Mouse (Mus musculus) heart, adult 2 months (tissue): Measurements from ENCODE around the gene Ralgps1. TPM values are rescaled to one million over a fixed set of nuclear protein-coding genes. Genes with fewer than 3 reads are reported as not detected.

Source experiments
- DNase-seq, 2 experiments: peaks; one replicate each; pipeline ENCODE4 v3.0.0; 2021
- H3K27ac ChIP-seq: fragments of 200-600 bp; 2 replicates; pipeline ENCODE4 v1.8.1; 2022
- H3K27me3 ChIP-seq: fragments of 200-500 bp; 2 replicates; pipeline ENCODE4 v1.6.1; 2012; ENCODE audit warnings: mild to moderate bottlenecking, low read length, inconsistent platforms, mixed read lengths; ENCODE audit not compliant: control insufficient read depth, insufficient read depth
- H3K36me3 ChIP-seq: fragments of 200-500 bp; 2 replicates; pipeline ENCODE4 v1.6.1; 2012; ENCODE audit warnings: low read length, inconsistent platforms; ENCODE audit not compliant: control insufficient read depth, insufficient read depth
- H3K4me1 ChIP-seq: fragments of 200-500 bp; 2 replicates; pipeline ENCODE4 v1.6.1; 2011; ENCODE audit warnings: low read length; ENCODE audit not compliant: control insufficient read depth, insufficient read depth
- H3K4me3 ChIP-seq: fragments of 200-600 bp; 2 replicates; pipeline ENCODE4 v1.8.1; 2022
- H3K79me2 ChIP-seq: fragments of 200-500 bp; replicated peaks from 2 replicates; pipeline ENCODE4 v1.6.1; 2012; ENCODE audit warnings: mild to moderate bottlenecking, inconsistent platforms, low read length, moderate library complexity, mixed read lengths; ENCODE audit not compliant: control insufficient read depth, insufficient read depth
- H3K9ac ChIP-seq: fragments of 200-500 bp; 2 replicates; pipeline ENCODE4 v1.6.1; 2012; ENCODE audit warnings: low read depth, mild to moderate bottlenecking, control low read depth, inconsistent platforms, low read length, mixed read lengths
- CTCF ChIP-seq: fragments of 200-600 bp; IDR thresholded peaks from 2 replicates; pipeline ENCODE4 v1.8.1; 2022; ENCODE audit warnings: antibody characterized with exemption, mild to moderate bottlenecking, moderate library complexity
- EP300 ChIP-seq: fragments of 200-500 bp; IDR thresholded peaks from 2 replicates; pipeline ENCODE4 v1.6.1; 2011; ENCODE audit warnings: low read depth, low read length, control low read depth; ENCODE audit not compliant: insufficient read depth
- POLR2A ChIP-seq: fragments of 200-500 bp; IDR thresholded peaks from 2 replicates; pipeline ENCODE4 v1.6.1; 2011; ENCODE audit warnings: mild to moderate bottlenecking, low read depth, low read length, control low read depth; ENCODE audit not compliant: insufficient read depth
- WGBS: fragments of 180-500 bp; shearing (Covaris S2); methylation state at CpG from one replicate; pipeline ENCODE4 v1.1.7; 2018; 5-methylcytosine and 5-hydroxymethylcytosine counted together
- intact Hi-C: fragments of 180-260 bp; cut with DNase I; formaldehyde crosslinking; loops from one replicate; pipeline ENCODE4 v1.15.1; 2025
- polyA plus RNA-seq: library from polyadenylated mRNA; depleted of rRNA; stranded (reverse); fragments of >200 nt; gene quantifications from 2 replicates; pipeline ENCODE4 v1.2.3, GENCODE M21; 2012
- total RNA-seq, 2 experiments: library from RNA; stranded (reverse); gene quantifications; 2 replicates each; pipeline ENCODE4 v1.2.3; 2021

Ralgps1 gene
- total and polyA plus RNA-seq, 3 experiments: 3.8 to 5.3 (median 4.9) TPM

DNA sequence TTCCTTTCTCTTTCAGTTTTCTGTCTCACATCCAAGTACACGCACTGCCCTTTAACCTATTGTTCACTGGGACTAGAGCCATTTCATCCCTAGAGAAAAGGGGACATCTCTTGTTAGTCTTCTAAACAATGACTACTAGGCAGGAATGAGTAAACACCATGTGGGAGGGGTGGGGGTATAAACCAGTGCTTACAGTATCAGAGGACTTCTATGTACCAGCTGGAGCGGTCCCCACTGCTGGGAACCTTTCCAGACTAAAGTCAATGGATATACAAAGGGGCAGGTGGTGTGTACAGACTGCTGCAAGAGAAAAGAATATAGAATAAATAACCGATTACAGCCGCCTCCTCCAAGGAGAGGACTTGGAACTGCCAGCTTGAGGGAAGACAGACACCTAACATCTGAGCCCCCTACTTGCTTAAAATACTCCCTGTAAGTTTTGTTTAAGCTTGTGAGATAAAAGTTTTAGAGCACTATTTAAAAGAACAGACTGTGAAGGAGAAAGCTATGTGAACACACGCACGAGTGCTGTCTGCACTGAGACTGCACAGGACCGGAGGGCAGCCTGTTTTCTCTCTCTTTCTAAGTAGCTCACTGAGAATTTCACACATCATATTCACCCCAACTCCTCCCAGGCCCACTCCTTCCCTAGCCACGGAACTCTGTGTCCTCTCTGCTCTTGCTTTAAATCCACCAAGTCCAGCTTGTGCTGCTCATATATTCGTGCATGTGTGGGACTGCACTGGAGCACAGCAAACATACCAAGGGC is 5.4 kb downstream of the Ralgps1 start:
- no peaks in the 10 kb centered on the region for H3K27me3 ChIP-seq
- H3K36me3 ChIP-seq: no peaks in the 10 kb centered on the region
- peak in 1 of 2 experiments; percentile 31 for DNase-seq
- no peak overlapping the region for H3K4me3 ChIP-seq
- H3K9ac ChIP-seq: no peak overlapping the region
- H3K4me1 ChIP-seq: peaks cover 2% of the 10 kb centered on the region
- intact Hi-C loops: no loop called here
- no peaks in the 10 kb centered on the region; the same call in 1 of the 2 replicates for H3K79me2 ChIP-seq
- H3K27ac ChIP-seq: peak overlapping the region; percentile 41
- TF ChIP-seq CTCF (no peak), EP300 (no peak), POLR2A (no peak)
- whole genome bisulfite sequencing: 63% methylated on average over 9 of the region's 9 CpGs

DNA sequence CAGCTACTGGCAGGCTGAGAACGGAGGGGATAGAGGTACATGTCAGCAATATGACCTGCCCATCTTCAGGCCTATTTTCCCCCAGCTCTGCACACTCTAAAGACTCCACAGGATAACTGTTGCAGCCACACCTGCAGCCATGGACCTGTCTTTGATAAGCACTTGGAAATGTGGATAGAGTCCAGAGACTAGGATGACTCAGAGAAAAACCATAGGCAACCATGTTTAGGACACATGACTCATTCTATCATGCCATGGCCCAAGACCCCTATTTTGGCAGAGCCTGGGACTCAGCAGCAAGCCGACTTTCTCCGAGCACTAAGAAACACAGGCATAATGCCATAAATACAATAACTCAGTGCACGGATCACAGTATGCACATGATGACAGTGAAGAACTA is 6.6 kb downstream of the Ralgps1 start:
- H3K27ac ChIP-seq: no peak overlapping the region
- H3K4me1 ChIP-seq: peaks cover 2% of the 10 kb centered on the region
- intact Hi-C loops: no loop called here
- DNase-seq: no peak
- TF ChIP-seq EP300: no peak
- TF ChIP-seq POLR2A: no peak
- TF ChIP-seq CTCF: no peak
- WGBS: 89% methylated on average over 4 of the region's 4 CpGs
- no peak overlapping the region for H3K9ac ChIP-seq
- no peaks in the 10 kb centered on the region; the same call in 1 of the 2 replicates for H3K79me2 ChIP-seq
- no peak overlapping the region for H3K4me3 ChIP-seq
- H3K27me3 ChIP-seq: no peaks in the 10 kb centered on the region
- no peaks in the 10 kb centered on the region for H3K36me3 ChIP-seq

GRCm38 (mm10) chr2:33363890-33364289 is 7.4 kb downstream of the Ralgps1 start:
- no peaks in the 10 kb centered on the region for H3K36me3 ChIP-seq
- no peak overlapping the region for H3K9ac ChIP-seq
- no peak overlapping the region for H3K4me3 ChIP-seq
- no peaks in the 10 kb centered on the region for H3K79me2 ChIP-seq
- no peaks in the 10 kb centered on the region for H3K27me3 ChIP-seq
- intact Hi-C loops: no loop called here
- no peak overlapping the region for H3K27ac ChIP-seq
- TF ChIP-seq CTCF: no peak
- TF ChIP-seq EP300: no peak
- no peak for TF ChIP-seq POLR2A
- peaks cover 2% of the 10 kb centered on the region for H3K4me1 ChIP-seq
- 89% methylated on average over 4 of the region's 4 CpGs for WGBS
- no peak for DNase-seq

GRCm38 (mm10) chr2:33361139-33361716 is 10.1 kb downstream of the Ralgps1 start:
- Histone ChIP-seq H3K27me3 (no peaks in the 10 kb centered on the region), H3K79me2 (no peaks in the 10 kb centered on the region), H3K27ac (no peak overlapping the region), H3K4me3 (no peak overlapping the region), H3K9ac (no peak overlapping the region), H3K36me3 (no peaks in the 10 kb centered on the region), H3K4me1 (peaks cover 2% of the 10 kb centered on the region; the same call in 1 of the 2 replicates)
- 59% methylated on average over 9 of the region's 9 CpGs for WGBS
- TF ChIP-seq EP300 (no peak), POLR2A (no peak), CTCF (no peak)
- intact Hi-C loops: no loop called here
- DNase-seq: peak in 1 of 2 experiments; percentile 17

GRCm38 (mm10) chr2:33360564-33360963 is 10.7 kb downstream of the Ralgps1 start:
- WGBS: 80% methylated on average over 3 of the region's 3 CpGs
- TF ChIP-seq POLR2A: no peak
- no peak for TF ChIP-seq CTCF
- no peak for TF ChIP-seq EP300
- Histone ChIP-seq H3K9ac (no peak overlapping the region), H3K79me2 (no peaks in the 10 kb centered on the region), H3K27me3 (no peaks in the 10 kb centered on the region), H3K36me3 (no peaks in the 10 kb centered on the region), H3K4me1 (peaks cover 2% of the 10 kb centered on the region; the same call in 1 of the 2 replicates), H3K27ac (no peak overlapping the region), H3K4me3 (no peak overlapping the region)
- DNase-seq: no peak
- intact Hi-C loops: no loop called here

DNA sequence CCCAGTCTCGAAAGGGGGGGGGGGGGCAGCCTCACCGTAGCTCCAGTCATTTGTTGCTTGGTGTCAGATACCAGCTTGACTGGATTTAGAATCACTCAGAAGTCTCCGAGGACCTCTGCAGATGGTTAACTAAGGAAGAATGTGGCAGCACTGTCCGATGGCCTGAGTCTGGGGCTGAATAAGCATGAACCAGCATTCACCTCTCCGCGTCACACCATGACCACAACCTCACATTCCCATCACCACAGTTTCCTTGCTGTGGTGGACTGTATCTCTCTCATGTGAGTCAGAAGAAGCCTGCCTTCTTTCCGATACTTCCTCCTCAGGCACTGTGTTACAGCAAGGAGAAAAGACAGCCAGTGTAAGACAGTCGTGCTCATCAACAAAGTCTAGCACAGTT is 12.1 kb downstream of the Ralgps1 start:
- intact Hi-C loops: no loop called here
- no peak for DNase-seq
- Histone ChIP-seq H3K36me3 (no peaks in the 10 kb centered on the region), H3K79me2 (no peaks in the 10 kb centered on the region), H3K4me1 (peaks cover 2% of the 10 kb centered on the region; the same call in 1 of the 2 replicates), H3K27ac (no peak overlapping the region), H3K27me3 (no peaks in the 10 kb centered on the region), H3K9ac (no peak overlapping the region), H3K4me3 (no peak overlapping the region)
- TF ChIP-seq EP300 (no peak), POLR2A (no peak), CTCF (no peak)
- WGBS: 88% methylated on average over 8 of the region's 8 CpGs
